Mouse (Mus musculus) cerebellum, adult 2 months (tissue): ENCODE measurements around the gene Lamp2.

Experiments
- CTCF ChIP-seq: fragments of 200-500 bp; IDR thresholded peaks from 2 replicates; pipeline ENCODE4 v1.5.1; 2011; ENCODE audit warnings: low read depth, mild to moderate bottlenecking, control low read depth, low read length, moderate library complexity, borderline replicate concordance; ENCODE audit not compliant: insufficient read depth
- POLR2A ChIP-seq: fragments of 200-500 bp; IDR thresholded peaks from 2 replicates; pipeline ENCODE4 v1.6.1; 2011; ENCODE audit warnings: low read length, control low read depth, borderline replicate concordance; ENCODE audit not compliant: insufficient read depth

- TF ChIP-seq CTCF (no peak), POLR2A (no peak)
Measured at GRCm38 (mm10) chrX:38422396-38422795, 33.9 kb downstream of the Lamp2 start.
